Comparison of ENCODE assay signal across 15 mouse cellular contexts in the genomic region with DNA sequence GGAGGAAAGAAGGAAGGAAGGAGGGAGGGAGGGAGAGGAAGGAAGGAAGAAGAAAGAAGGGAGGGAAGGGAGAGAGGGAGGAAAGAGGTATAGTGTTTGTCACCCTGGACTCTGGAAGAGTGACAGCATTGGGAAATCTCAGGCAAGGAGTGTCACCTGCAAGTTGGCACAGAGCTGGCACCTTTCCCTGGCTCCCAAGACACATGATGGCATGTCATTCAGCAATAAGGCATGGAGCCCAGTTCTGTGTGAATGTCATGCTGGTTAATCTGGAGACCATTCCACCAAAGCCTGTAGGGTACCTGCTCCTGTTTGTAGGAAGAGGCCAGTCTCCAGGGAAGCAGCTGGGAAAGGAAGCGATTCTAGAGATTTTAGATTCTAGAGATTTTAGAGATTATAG. TPM values are rescaled to one million over a fixed set of nuclear protein-coding genes. Genes with fewer than 3 reads are reported as not detected.
DNase-seq lines count a peak whose midpoint lies in the region.
"Had no signal": no experiment of that assay in that cellular context is flagged by ENCODE, and none has a peak within 500 bp of the region (broad histone marks: within the 10 kb centered on the region; RNA-seq: fewer than 3 reads in every experiment).

No protein-coding gene starts in this region.

- DNase-seq in cerebellum, adult 11-12 months = peak; percentile 15
- no peak for DNase-seq in cerebellum, adult 9-10 months
- DNase-seq in brain, adult 2 months (ENCODE audit: low read depth, low spot score) = peak; percentile 24
- peak; percentile 85 to 88 for DNase-seq in cerebellum, postnatal 10 days
- DNase-seq in fat pad, adult 2 months (ENCODE audit: extremely low read depth, low read depth, low spot score) = peak; percentile 30
- no peak for DNase-seq in thymus, postnatal 36 days
- no peak for DNase-seq in layer of hippocampus, postnatal 25 days (ENCODE audit: extremely low spot score in 1 of 2, low spot score in 1 of 2)
- DNase-seq: adrenal gland, postnatal 36 days; gastrocnemius, postnatal 10 days; heart, adult 2 months; heart, postnatal 14 days; kidney, adult 2 months had no signal

RNA-seq across cellular contexts. Expression of a gene that starts 2.3 kb away (rescaled TPM):
- total RNA-seq in layer of hippocampus, postnatal 25 days (2021) = not detected
- total RNA-seq: adrenal gland, adult 18-20 months; adrenal gland, postnatal 36 days; CH12.LX; gastrocnemius, postnatal 10 days; gastrocnemius, postnatal 4 days; heart, adult 2 months; heart, postnatal 14 days had no signal

RNA-seq across cellular contexts. Expression of a gene that starts 4.7 kb away (rescaled TPM):
- total RNA-seq in layer of hippocampus, postnatal 25 days (2021) = not detected
- total RNA-seq: adrenal gland, adult 18-20 months; adrenal gland, postnatal 36 days; CH12.LX; gastrocnemius, postnatal 10 days; gastrocnemius, postnatal 4 days; heart, adult 2 months; heart, postnatal 14 days had no signal

RNA-seq across cellular contexts. Expression of a gene that starts 14.4 kb away (rescaled TPM):
- not detected for total RNA-seq in layer of hippocampus, postnatal 25 days (2021)
- total RNA-seq: adrenal gland, adult 18-20 months; adrenal gland, postnatal 36 days; CH12.LX; gastrocnemius, postnatal 10 days; gastrocnemius, postnatal 4 days; heart, adult 2 months; heart, postnatal 14 days had no signal

RNA-seq across cellular contexts. Expression of a gene that starts 19.7 kb away (rescaled TPM):
- not detected for total RNA-seq in layer of hippocampus, postnatal 25 days (2021)
- total RNA-seq: adrenal gland, adult 18-20 months; adrenal gland, postnatal 36 days; CH12.LX; gastrocnemius, postnatal 10 days; gastrocnemius, postnatal 4 days; heart, adult 2 months; heart, postnatal 14 days had no signal

RNA-seq across cellular contexts. Expression of a gene that starts 21.9 kb away (rescaled TPM):
- not detected for total RNA-seq in layer of hippocampus, postnatal 25 days (2021)
- total RNA-seq: adrenal gland, adult 18-20 months; adrenal gland, postnatal 36 days; gastrocnemius, postnatal 10 days; gastrocnemius, postnatal 4 days; heart, adult 2 months; heart, postnatal 14 days had no signal

Comparison
In these comparisons a context has a peak if more than half of its experiments do, and no peak if none do; other contexts are left out.
1. DNase-seq: peak in cerebellum, adult 11-12 months (single experiment), brain, adult 2 months (single experiment), cerebellum, postnatal 10 days (2 of 2) and fat pad, adult 2 months (single experiment); none in cerebellum, adult 9-10 months (single experiment), thymus, postnatal 36 days (0 of 2) and layer of hippocampus, postnatal 25 days (0 of 2).